Mouse (Mus musculus): Measurements from ENCODE around the gene Slfn8.
"Not testable (repeated sequence)": the region's sequence is repeated elsewhere in the genome, so short reads cannot be mapped to it uniquely, and the experiment has no call there.

Gene Slfn8

GRCm38 (mm10) chr11:82991469-82992166, 29.0 kb downstream of the Slfn8 start, which contains the start of gene Slfn9:
Gene Slfn9 (minus strand): TSS chr11:82991830.
- DNase-seq (ENCODE audit: low spot score in 2 of 2): peak; percentile 8 to 31

GRCm38 (mm10) chr11:82990612-82991385, 29.8 kb downstream of the Slfn8 start:
- DNase-seq (ENCODE audit: low spot score in 2 of 2): peak; percentile 23 to 34

GRCm38 (mm10) chr11:82989357-82989756, 31.3 kb downstream of the Slfn8 start:
- DNase-seq (ENCODE audit: low spot score in 2 of 2): no peak

GRCm38 (mm10) chr11:82987621-82988020, 33.0 kb downstream of the Slfn8 start:
- DNase-seq (ENCODE audit: low spot score in 2 of 2): no peak

GRCm38 (mm10) chr11:82983193-82983592, 37.4 kb downstream of the Slfn8 start:
- DNase-seq (ENCODE audit: low spot score in 2 of 2): no peak

GRCm38 (mm10) chr11:82982409-82982808, 38.2 kb downstream of the Slfn8 start:
- DNase-seq (ENCODE audit: low spot score in 2 of 2): not testable (repeated sequence)

- DNase-seq (ENCODE audit: low spot score in 2 of 2): no peak
These were observed 46.7 kb downstream of the Slfn8 start for GRCm38 (mm10) chr11:82973916-82974315.

GRCm38 (mm10) chr11:82971590-82971974, 49.0 kb downstream of the Slfn8 start:
- no peak for DNase-seq (ENCODE audit: low spot score in 2 of 2)

GRCm38 (mm10) chr11:82970712-82971589, 49.7 kb downstream of the Slfn8 start:
- peak in 1 of 2 experiments; percentile 44 for DNase-seq (ENCODE audit: low spot score in 2 of 2)

- no peak for DNase-seq (ENCODE audit: low spot score in 2 of 2)
These were observed 58.4 kb downstream of the Slfn8 start for GRCm38 (mm10) chr11:82962215-82962614.

GRCm38 (mm10) chr11:82961743-82962142, 58.9 kb downstream of the Slfn8 start:
- DNase-seq (ENCODE audit: low spot score in 2 of 2): no peak

GRCm38 (mm10) chr11:82959613-82960012, 61.0 kb downstream of the Slfn8 start:
- DNase-seq (ENCODE audit: low spot score in 2 of 2): peak in 1 of 2 experiments; percentile 61

- no peak for DNase-seq (ENCODE audit: low spot score in 2 of 2)
These were observed 63.7 kb downstream of the Slfn8 start for GRCm38 (mm10) chr11:82956925-82957324.

GRCm38 (mm10) chr11:82954631-82955030, 66.0 kb downstream of the Slfn8 start:
- no peak for DNase-seq (ENCODE audit: low spot score in 2 of 2)

GRCm38 (mm10) chr11:82952612-82953542, 67.7 kb downstream of the Slfn8 start:
- DNase-seq (ENCODE audit: low spot score in 2 of 2): peak; percentile 56 to 62

Data from thymus, postnatal 10 days (tissue).